Mouse (Mus musculus) ovary, postnatal 36 days (tissue): ENCODE results near the gene Sdha.
A peak's percentile ranks its signal among the peaks of the same experiment; 100 is the strongest.

Experiments used
- DNase-seq: peaks from one replicate; pipeline ENCODE4 v3.0.0; 2022; ENCODE audit warnings: low spot score, mixed read lengths

Sdha gene

DNA sequence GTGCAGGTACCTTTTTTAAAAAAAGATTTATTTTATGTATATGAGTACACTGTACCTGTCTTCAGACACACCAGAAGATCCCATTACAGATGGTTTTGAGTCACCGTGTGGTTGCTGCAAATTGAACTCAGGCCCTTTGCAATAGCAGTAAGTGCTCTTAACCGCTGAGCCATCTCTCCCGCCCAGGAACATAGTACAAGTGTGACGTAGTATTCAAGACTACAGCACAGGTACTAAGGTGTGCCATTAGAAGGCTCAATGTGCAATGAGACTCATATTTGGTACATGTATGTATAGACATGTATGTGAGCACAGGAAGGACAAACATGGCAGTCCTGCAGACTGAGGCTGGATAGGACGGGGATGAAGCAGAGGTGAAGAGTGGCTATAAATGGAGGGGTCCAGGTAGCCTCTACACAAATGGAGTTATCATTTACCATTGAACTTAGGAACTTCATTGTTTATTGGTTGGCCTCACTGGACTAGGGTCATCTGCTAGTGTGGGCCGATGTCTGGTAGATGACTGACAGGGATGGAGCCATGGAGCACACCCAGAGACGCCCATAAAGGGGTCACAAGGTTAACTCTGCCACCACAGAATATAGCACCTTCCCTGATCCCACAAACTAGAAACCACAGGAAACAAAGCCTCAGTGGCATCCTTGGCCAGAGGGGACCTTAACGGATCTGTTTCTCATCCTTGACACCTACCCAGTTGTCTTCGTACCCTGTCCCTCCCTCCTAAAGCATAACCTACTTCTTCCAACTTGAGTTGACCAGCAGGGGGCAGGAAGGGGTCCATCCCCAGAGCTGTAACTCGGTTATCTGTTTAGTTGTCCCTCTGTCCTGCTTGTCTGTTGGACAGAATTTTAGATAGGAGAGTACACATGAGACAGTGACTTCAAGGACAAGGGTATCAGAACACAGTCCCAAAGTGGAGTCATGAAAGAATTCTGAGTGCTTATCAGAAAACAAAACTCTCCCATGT is 47.7 kb downstream of the Sdha start:
- DNase-seq: no peak

DNA sequence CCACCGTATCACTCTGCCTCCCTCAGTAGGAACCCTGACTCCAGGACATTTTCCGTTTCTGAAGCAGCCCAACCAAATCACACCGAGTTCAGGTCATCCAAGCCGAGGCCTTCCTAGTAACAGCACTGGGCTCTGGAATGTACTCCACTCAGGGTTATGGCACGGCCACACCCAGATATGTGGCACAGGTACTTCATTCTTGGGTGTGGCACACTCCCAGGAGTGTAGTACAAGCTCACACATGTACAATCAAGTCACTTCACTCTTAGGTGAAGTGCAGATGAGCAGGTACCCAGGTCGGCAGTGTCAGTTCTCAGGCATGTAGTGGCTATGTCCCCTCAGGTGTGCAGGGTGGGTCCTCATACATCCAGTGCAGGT is 48.5 kb downstream of the Sdha start:
- DNase-seq: no peak

DNA sequence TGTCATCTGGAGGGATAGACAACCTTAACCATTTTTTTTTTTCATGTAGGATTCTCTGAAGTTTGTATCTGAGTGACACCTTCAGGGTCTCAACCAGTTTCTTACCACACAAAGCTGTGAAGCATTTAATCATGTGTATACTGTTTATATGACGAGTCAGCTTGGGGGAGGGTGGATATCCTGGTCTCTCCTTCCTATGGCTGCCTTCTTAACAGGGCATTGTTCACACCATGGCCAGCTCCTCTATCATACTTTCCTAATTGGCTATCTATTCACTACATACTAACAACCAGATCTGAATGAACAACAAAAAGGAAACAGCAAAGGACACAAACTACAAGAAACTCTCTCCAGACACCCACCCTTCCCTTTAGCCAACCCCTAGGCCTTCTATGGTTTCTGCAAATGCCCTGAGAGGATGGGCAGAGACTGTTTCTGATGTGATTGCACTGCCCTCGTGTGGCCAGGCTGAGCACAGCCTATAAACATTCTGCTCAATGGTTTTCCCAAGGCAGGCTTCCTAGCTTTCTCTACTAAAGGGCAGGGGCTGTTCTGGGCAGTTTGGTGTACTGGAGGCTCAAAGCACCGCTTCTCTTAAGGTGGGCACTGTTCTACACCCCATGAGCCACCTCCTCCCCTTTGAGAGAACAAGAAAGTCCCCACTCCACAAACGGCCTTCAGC is 49.0 kb downstream of the Sdha start:
- peak; percentile 67 for DNase-seq

DNA sequence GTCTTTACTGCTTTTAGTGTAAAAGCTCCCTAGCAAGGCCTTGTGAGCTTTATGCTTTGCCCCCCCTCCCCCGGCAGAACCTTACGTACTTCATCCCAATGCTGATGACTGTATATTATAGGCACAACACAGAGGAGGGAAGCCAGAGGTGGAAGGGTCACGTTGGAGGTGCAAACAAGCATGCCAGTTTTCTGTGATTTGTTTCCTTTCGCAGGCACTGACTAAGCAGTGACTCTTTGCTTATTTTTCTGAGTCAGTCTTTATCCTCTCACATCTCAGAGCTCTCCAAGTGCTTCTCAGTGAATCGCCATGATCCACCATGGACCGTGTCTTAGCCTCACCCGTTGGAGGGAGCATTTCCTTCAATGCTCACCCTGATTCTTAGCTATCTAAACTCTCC is 53.7 kb downstream of the Sdha start:
- DNase-seq: no peak

DNA sequence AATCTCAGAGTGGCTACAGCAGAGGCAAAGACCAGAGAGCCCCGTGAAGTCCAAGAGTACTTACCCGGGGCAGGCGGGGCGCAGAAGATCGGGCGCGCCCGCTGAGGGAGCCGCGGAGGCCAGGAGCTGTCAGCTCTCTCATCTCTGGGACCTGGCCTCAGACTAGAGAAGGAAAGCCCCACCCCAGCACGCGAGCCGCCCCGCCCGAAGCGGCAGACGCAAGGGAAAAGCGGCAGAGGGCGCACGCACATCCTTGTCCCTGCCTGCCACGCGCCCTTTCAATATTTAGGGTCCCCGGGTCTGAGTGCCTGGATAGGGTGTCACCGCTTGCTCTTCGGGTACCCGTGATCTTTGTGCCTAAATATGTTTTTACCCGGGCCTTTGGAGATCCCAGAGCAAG is 57.9 kb downstream of the Sdha start, which contains the start of gene Ahrr:
Ahrr (minus strand) TSS at position 165 of the 400 bp plus-strand sequence.
- peak; percentile 71 for DNase-seq

DNA sequence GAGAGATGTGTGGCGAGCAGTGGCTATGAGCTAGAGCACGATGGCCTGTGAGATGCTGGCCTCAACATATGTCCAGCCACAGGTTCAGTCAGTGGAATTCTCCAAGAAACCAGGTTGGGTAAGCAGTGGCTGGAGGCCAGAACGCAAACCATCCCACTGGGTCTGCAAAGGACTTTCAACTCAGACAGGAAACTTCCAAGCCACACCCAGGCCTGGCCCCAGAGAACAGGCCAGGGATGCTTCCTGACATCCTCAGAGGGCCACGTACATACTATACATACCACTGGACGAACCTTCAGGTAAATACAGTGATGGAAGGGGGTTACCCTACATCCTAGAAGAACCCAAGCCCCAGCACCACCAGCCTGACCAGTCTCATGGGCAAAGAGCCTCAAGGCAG is 60.4 kb downstream of the Sdha start:
- DNase-seq: no peak

DNA sequence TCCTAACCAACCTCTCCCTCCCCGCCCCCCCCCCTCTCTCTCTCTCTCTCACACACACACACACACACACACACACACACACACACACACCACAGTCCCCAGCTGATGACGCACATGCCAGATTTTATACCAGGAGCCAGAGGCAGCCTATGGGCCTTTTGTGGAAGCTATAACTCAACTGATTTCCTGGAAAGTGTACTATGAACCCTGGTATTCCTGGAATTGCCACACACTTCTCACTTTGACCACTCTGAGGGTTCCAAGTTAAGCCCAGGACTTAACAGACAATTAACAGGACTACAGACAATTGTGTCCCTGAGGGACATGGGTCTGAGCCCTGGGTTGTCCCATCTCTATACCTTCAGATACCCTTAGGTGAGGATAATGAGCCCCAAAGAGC is 67.8 kb downstream of the Sdha start:
- DNase-seq: no peak

DNA sequence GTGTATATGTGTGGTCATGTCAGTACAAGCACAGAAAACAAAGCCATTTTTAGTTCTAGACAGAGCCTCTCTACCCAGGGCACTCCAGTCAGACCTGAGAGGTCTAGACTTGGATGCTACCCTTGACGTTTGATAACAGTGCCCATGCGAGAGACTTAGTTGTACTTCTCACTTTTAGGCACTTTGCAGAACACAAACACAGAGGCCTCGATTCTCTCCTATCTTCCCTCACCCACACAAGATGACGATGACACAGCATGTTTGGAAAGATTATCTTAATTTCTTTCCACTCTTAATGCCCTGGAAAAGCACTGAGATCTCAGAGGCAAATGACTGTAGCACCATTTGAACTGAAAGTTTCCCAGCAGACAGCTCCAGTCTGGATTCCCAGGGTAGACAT is 74.4 kb downstream of the Sdha start:
- no peak for DNase-seq
